Mouse (Mus musculus): Measurements from ENCODE around the gene Gm7137. TPM values are rescaled to one million over a fixed set of nuclear protein-coding genes. Genes with fewer than 3 reads are reported as not detected.
"Not testable (repeated sequence)": the region's sequence is repeated elsewhere in the genome, so short reads cannot be mapped to it uniquely, and the experiment has no call there.

Gene Gm7137
- polyA plus RNA-seq (2016; fragmentation: Nextera tagmentation; extraction: Ambion mirVana), result not detected in 2 replicates

DNA sequence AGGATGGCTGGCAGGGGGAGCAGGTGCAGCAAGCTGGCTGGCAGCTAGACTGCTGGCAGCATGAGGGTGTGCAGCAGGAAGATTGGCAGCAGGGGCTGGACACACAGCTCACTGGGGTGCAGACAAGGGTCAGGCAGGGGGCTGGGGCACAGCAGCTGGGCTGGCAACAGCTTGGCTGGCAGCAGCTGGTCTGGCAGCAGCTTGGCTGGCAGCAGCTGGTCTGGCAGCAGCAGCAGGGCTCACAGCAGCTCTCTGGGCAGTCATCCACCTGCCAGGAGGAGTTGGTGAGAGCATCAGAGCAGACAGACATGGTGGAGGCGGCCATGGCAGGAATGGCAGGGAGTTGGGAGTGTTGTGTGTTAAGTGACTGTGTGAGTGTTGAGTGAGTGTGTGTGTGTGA is at the start of gene Gm7137:
Gene Gm7137 (minus strand): TSS at position 325 of the 400 bp plus-strand sequence.
- not testable (repeated sequence) for H3K4me1 ChIP-seq; H3K36me3 ChIP-seq; H3K4me3 ChIP-seq; H3K9me3 ChIP-seq; DNase-seq (ENCODE audit: low spot score); H3K27me3 ChIP-seq (ENCODE audit: insufficient read depth, poor library complexity, severe bottlenecking); H3K27ac ChIP-seq
- 53% methylated on average over 1 of the region's 1 CpGs for WGBS

DNA sequence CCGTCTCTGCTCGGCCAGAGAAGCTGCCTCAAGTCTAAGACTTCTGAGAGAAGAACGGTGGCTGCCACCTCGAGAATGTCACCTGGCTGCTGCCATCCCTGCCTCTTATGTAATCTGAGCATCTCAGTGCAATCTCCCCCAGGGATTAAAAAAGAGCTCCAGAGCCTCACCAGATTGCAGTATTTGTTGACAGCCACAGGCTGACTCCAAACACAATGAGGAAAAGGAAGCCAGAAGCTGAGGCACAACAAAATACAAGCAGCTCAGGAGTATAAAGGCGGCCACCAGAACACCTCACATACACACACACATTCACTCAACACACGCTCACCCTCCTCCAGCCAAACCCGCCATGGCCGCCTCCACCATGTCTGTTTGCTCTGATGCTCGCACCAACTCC is 47.6 kb upstream of the Gm7137 start, which contains the start of gene Krtap10-10:
Gene Krtap10-10 (plus strand): TSS at position 301 of the 400 bp plus-strand sequence.
- Histone ChIP-seq H3K4me3 (no peak within 1 kb of the TSS), H3K36me3 (no peaks in the 10 kb centered on the region), H3K9me3 (no peaks in the 10 kb centered on the region), H3K27me3 (ENCODE audit: insufficient read depth, poor library complexity, severe bottlenecking) (no peaks in the 10 kb centered on the region), H3K27ac (no peak within 1 kb of the TSS), H3K4me1 (no peaks in the 10 kb centered on the region)
- no peak for DNase-seq (ENCODE audit: low spot score)
- WGBS, result 71% methylated on average over 9 of the region's 9 CpGs

DNA sequence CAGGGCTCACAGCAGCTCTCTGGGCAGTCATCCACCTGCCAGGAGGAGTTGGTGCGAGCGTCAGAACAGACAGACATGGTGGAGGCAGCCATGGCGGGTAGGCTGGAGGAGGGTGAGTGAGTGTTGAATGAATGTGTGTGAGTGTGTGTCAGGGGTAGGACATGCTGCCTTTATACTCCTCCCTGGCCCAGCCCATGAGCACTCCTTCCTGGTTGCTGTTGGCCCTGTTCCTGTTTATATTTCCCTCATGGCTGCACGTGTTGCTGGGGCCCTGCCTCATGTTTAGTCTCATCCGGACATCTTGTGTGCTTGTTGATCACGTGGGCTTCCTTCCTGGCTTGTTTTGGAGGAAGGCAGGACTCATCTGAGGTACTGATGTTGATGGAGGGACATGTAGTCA is 39.0 kb upstream of the Gm7137 start, which contains the start of gene Krtap10-4:
Gene Krtap10-4 (minus strand): TSS at position 145 of the 400 bp plus-strand sequence.
- no peaks in the 10 kb centered on the region for H3K36me3 ChIP-seq
- WGBS, result 69% methylated on average over 6 of the region's 6 CpGs

DNA sequence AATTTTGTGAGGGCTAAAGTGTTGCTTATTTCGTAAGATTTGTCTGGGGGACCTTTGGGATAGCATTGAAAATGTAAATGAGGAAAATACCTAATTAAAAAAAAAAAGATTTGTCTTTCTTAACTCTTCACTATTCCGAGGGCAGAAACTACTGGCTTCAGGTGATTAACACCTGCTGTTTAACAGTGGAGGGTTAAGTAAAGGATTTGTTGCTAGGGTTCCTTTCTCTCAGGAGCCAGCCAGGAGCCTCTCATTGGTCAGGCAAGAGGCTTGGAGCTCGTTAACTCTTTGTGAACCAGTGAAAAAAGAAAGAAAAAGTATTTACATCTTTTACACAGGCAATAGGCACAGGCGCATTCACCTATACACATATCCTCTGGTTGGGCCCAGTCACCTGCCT is 31.2 kb upstream of the Gm7137 start:
- no peaks in the 10 kb centered on the region for H3K4me1 ChIP-seq
- no peaks in the 10 kb centered on the region for H3K9me3 ChIP-seq
- H3K36me3 ChIP-seq, result no peaks in the 10 kb centered on the region
- H3K27me3 ChIP-seq (ENCODE audit: insufficient read depth, poor library complexity, severe bottlenecking), result no peaks in the 10 kb centered on the region
- DNase-seq (ENCODE audit: low spot score), result no peak
- WGBS, result 34% methylated on average over 4 of the region's 4 CpGs
- no peak overlapping the region for H3K27ac ChIP-seq
- H3K4me3 ChIP-seq, result no peak overlapping the region

More for the DNA sequence above, 39.0 kb upstream of the Gm7137 start, which contains the start of gene Krtap10-4:
- Histone ChIP-seq H3K4me1 (no peaks in the 10 kb centered on the region), H3K4me3 (no peak within 1 kb of the TSS), H3K9me3 (no peaks in the 10 kb centered on the region), H3K27me3 (ENCODE audit: insufficient read depth, poor library complexity, severe bottlenecking) (no peaks in the 10 kb centered on the region), H3K27ac (no peak within 1 kb of the TSS)
- DNase-seq (ENCODE audit: low spot score), result no peak

DNA sequence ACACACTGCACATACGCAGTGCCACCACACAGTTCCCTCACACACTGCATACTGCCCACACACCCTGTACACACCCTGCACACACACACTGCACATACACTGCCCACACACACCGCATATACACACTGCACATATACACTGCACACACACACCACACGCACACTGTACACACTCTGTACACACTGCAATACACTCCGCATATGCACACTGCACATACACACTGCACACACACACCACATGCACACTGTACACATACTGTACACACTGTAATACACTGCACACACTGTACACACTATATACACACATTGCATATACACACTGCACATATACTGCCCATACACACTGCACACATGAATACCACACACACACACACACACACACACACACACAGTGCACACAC is 30.5 kb upstream of the Gm7137 start:
- no peak for DNase-seq (ENCODE audit: low spot score)
- 92% methylated on average over 4 of the region's 4 CpGs for WGBS

DNA sequence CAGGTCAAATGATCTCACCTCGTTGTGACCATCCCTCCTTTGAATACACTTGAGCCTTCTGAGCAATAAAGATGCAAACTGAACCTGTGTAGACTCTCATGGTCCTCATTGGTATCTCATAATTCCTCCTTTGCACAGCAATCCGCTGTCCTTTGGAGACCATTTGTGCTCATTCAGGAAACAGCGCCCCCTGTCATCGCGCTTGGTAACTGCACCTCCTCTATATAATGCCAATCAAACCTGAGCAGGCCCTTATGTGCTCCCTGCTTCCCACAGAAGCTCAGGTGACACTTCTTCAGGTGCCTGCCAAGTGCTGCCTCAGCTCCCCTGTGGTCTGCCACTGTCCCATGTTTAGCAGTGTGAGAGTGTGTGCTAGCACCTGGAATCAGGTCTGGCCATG is 27.5 kb upstream of the Gm7137 start:
- WGBS, result 18% methylated on average over 5 of the region's 5 CpGs
- Histone ChIP-seq H3K9me3 (no peaks in the 10 kb centered on the region), H3K36me3 (no peaks in the 10 kb centered on the region), H3K4me3 (no peak overlapping the region), H3K27me3 (ENCODE audit: insufficient read depth, poor library complexity, severe bottlenecking) (no peaks in the 10 kb centered on the region), H3K27ac (no peak overlapping the region), H3K4me1 (no peaks in the 10 kb centered on the region)
- DNase-seq (ENCODE audit: low spot score), result no peak

More for the DNA sequence above, 30.5 kb upstream of the Gm7137 start:
- Histone ChIP-seq H3K9me3 (no peaks in the 10 kb centered on the region), H3K27me3 (ENCODE audit: insufficient read depth, poor library complexity, severe bottlenecking) (no peaks in the 10 kb centered on the region), H3K27ac (no peak overlapping the region), H3K4me1 (no peaks in the 10 kb centered on the region), H3K4me3 (no peak overlapping the region), H3K36me3 (no peaks in the 10 kb centered on the region)

DNA sequence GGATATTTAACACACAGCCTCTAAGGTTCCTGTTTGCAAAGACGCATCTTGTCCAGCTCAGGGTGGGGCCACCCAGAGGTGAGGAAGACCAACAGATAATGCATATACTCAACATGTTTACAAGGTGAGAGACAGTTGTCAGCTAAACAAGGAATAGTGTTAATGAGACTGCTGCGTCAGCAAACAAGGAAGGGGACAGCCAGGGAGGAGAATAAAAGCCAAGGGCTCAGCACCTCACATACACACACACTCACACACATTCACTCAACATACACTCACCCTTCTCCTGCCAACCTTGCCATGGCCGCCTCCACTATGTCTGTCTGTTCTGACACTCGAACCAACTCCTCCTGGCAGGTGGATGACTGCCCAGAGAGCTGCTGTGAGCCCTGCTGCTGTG is 26.4 kb upstream of the Gm7137 start, which contains the start of gene Gm2696:
Gene Gm2696 (plus strand): TSS at position 301 of the 400 bp plus-strand sequence.
- no peaks in the 10 kb centered on the region for H3K9me3 ChIP-seq
- no peak within 1 kb of the TSS for H3K4me3 ChIP-seq
- no peaks in the 10 kb centered on the region for H3K4me1 ChIP-seq
- DNase-seq (ENCODE audit: low spot score), result no peak
- H3K27ac ChIP-seq, result no peak within 1 kb of the TSS
- no peaks in the 10 kb centered on the region for H3K36me3 ChIP-seq
- 39% methylated on average over 4 of the region's 4 CpGs for WGBS
- H3K27me3 ChIP-seq (ENCODE audit: insufficient read depth, poor library complexity, severe bottlenecking), result no peaks in the 10 kb centered on the region

DNA sequence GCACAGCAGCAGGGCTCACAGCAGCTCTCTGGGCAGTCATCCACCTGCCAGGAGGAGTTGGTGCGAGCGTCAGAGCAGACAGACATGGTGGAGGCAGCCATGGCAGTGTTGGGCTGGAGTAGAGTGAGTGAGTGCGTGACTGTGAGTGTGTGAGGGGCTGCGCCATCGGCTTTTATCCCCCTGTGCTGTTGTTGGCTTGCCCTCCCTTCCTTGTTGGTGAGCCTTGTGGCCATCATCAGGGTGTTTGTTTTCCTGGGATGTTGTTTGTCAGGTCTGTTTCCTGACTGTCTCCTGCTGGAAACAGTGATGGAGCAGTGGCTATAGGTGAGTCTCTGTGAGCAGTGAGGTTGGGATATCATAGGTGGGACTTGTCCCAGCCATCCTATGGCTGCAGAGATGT is 23.7 kb upstream of the Gm7137 start, which contains the start of gene Gm9507:
Gene Gm9507 (minus strand): TSS at position 101 of the 400 bp plus-strand sequence.
- H3K27me3 ChIP-seq (ENCODE audit: insufficient read depth, poor library complexity, severe bottlenecking), result no peaks in the 10 kb centered on the region
- DNase-seq (ENCODE audit: low spot score), result no peak

DNA sequence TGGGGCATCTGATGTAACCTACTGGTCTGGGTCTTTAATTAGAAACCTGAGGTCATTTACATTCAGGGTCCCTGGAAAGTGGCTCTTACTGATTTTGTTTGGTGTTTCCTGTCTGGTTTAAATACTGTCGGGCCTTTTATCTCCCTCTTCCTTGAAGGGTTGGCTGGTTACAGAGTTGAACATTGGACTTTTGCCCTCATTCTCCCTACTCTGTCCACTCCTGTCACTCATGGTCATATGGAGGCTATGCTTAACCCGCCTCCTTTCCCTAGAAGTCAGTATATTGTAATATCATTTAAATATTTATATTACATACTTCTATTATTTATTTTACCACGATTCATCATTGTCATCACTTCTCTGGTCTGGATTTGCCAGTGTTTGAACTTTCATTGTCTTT is 16.1 kb upstream of the Gm7137 start:
- Histone ChIP-seq H3K4me3 (no peak overlapping the region), H3K9me3 (0 out of 2 replicates have a peak, but pooled peaks cover 2% of the 10 kb centered on the region), H3K36me3 (no peaks in the 10 kb centered on the region), H3K4me1 (peaks cover 4% of the 10 kb centered on the region), H3K27me3 (ENCODE audit: insufficient read depth, poor library complexity, severe bottlenecking) (no peaks in the 10 kb centered on the region), H3K27ac (no peak overlapping the region)
- WGBS, result 70% methylated on average over 3 of the region's 3 CpGs
- DNase-seq (ENCODE audit: low spot score), result no peak

More for the DNA sequence above, 23.7 kb upstream of the Gm7137 start, which contains the start of gene Gm9507:
- WGBS, result 74% methylated on average over 5 of the region's 5 CpGs
- Histone ChIP-seq H3K9me3 (0 out of 2 replicates have a peak, but pooled peaks cover 2% of the 10 kb centered on the region), H3K36me3 (no peaks in the 10 kb centered on the region), H3K27ac (no peak within 1 kb of the TSS), H3K4me3 (no peak within 1 kb of the TSS), H3K4me1 (no peaks in the 10 kb centered on the region)

DNA sequence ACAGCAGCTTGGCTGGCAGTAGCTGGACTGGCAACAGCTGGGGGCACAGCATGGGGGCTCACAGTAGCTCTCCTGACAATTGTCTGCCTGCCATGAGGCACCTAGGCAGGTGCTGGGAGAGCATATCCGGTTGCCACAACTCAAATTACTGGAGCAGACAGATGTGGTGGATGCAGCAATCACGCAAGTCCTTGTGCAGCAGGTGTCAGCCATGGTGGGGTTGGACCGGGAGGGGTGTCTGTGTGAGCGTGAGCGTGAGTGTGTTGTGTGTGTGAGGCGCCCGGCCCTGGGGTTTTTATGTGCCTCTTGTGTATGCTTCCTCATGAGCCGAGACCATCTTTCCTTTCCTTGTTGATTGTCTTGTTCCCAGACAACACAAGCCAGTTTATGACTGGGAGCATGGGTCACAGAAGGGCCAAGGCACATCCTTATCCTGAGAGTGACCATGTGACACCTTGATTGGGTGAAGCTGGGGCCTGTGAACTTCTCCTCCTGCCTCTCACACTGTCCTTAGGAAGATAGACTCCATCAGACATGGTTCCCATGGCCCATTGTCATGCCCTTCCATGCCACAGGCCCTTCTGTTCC is 11.0 kb upstream of the Gm7137 start, which contains the start of gene Gm19668:
Gene Gm19668 (minus strand): TSS at position 213 of the 588 bp plus-strand sequence.
- Histone ChIP-seq H3K27me3 (ENCODE audit: insufficient read depth, poor library complexity, severe bottlenecking) (no peaks in the 10 kb centered on the region), H3K4me1 (peaks cover 26% of the 10 kb centered on the region), H3K4me3 (no peak within 1 kb of the TSS), H3K36me3 (no peaks in the 10 kb centered on the region), H3K9me3 (no peaks in the 10 kb centered on the region), H3K27ac (peak within 1 kb of the TSS; percentile 31; the same call in 1 of the 2 replicates)
- DNase-seq (ENCODE audit: low spot score), result no peak
- 58% methylated on average over 8 of the region's 8 CpGs for WGBS

DNA sequence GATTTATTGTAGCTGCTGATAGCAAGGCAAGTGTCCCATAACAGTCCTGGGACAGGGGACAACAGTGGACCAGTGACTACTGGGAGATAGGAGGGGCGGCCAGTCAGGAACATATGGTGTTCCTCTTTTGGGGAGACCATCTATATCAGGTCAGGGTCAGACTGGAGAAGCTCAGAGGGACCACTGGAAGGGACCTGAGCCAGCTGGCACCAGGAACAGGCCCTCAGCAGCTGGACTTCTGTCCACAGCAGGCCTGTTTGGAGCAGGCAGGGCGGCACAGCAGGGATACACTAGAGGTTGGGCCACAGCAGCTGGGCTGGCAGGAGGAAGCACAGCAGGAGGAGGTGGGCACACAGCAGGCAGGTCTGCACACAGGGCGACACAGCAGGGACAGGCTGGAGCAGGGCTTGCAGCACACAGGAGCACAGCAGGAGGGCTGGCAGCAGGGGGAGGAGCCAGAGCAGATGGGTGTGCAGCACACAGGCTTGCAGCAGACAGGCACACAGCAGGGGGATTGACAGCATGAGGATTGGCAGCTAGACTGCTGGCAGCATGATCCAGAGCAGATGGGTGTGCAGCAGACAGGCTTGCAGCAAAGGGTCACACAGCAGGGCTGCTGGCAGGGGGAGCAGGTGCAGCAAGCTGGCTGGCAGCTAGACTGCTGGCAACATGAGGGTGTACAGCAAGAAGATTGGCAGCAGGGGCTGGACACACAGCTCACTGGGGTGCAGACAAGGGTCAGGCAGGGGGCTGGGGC is 10.3 kb upstream of the Gm7137 start:
- H3K4me3 ChIP-seq; DNase-seq (ENCODE audit: low spot score); H3K36me3 ChIP-seq; H3K9me3 ChIP-seq; H3K27me3 ChIP-seq (ENCODE audit: insufficient read depth, poor library complexity, severe bottlenecking): not testable (repeated sequence)
- Histone ChIP-seq H3K27ac (peak overlapping the region; percentile 31; the same call in 1 of the 2 replicates), H3K4me1 (peaks cover 26% of the 10 kb centered on the region)
- WGBS, result 27% methylated on average over 3 of the region's 3 CpGs

DNA sequence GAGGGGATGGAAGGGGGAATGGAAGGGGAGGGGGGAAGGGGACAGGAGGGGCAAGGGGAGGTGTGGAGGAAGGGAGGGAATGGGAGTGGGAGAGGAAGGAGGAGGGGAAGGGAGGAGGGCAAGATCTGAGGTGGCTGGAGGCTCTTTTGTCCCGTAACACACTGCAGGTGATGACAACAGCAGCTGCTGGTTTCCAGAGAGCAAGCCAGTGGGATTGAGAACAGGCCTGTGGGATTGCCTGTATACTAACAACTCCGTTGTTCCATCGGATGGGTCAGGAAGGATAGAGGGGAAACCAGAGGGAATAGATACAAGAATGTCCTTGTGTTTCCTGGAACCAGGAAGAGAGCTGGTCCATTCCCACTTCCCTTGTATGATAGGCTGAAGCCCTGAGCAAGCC is 9.7 kb upstream of the Gm7137 start:
- peak overlapping the region; percentile 31; the same call in 1 of the 2 replicates for H3K27ac ChIP-seq
- no peaks in the 10 kb centered on the region for H3K27me3 ChIP-seq (ENCODE audit: insufficient read depth, poor library complexity, severe bottlenecking)
- no peaks in the 10 kb centered on the region for H3K9me3 ChIP-seq
- 12% methylated on average over 3 of the region's 3 CpGs for WGBS
- H3K36me3 ChIP-seq, result no peaks in the 10 kb centered on the region
- DNase-seq (ENCODE audit: low spot score), result no peak
- H3K4me1 ChIP-seq, result peaks cover 26% of the 10 kb centered on the region
- H3K4me3 ChIP-seq, result no peak overlapping the region

DNA sequence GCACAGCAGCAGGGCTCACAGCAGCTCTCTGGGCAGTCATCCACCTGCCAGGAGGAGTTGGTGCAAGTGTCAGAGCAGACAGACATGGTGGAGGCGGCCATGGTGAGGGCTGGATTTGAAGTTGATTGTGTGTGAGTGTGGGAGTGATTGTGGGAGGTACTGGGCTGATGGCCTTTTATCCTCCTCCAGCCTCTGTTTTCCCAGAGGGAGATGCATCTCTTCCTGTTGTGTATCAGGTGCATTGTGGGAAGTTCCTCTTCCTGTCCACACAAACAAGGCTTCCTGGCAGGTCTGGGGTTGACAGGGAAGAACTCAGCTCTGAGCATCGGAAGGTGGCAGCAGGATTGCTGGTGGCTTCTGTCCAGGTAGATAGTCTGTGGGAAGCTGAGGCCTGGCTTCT is 7.0 kb upstream of the Gm7137 start, which contains the start of gene Gm9639:
Gene Gm9639 (minus strand): TSS at position 101 of the 400 bp plus-strand sequence.
- H3K4me3 ChIP-seq, result no peak within 1 kb of the TSS
- DNase-seq (ENCODE audit: low spot score), result no peak
- no peaks in the 10 kb centered on the region for H3K36me3 ChIP-seq
- no peaks in the 10 kb centered on the region for H3K9me3 ChIP-seq
- 43% methylated on average over 2 of the region's 2 CpGs for WGBS
- no peak within 1 kb of the TSS for H3K27ac ChIP-seq
- peaks cover 26% of the 10 kb centered on the region for H3K4me1 ChIP-seq
- H3K27me3 ChIP-seq (ENCODE audit: insufficient read depth, poor library complexity, severe bottlenecking), result no peaks in the 10 kb centered on the region
